Mouse (Mus musculus) ZHBTc4 (cell line): Measurements from ENCODE around the gene Lrrc28.
"Not testable (repeated sequence)": the region's sequence is repeated elsewhere in the genome, so short reads cannot be mapped to it uniquely, and the experiment has no call there.

Source experiments
- DNase-seq: peaks from one replicate; pipeline ENCODE4 v3.0.0-alpha.2; 2011; ENCODE audit warnings: low read depth, low spot score

Gene Lrrc28

DNA sequence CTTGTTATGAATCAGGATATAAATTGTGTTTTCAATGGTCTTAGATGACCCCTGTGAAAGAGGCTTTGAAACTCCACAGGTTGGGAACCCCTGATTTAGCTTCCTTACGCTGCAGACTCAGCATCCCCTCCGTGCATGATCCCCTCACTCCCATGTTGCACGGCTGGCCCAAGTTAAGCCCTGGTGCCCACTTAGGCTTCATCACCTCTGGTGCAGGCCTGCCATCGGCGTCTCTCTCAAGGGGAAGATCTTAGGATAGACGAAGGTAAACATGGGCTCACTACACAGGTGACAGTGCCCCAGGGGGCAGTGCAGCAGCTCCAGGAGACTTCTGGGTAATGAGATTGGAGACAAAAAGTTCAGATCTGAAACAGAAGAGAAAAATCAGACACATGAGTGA lies 115.7 kb downstream of the Lrrc28 start:
- no peak for DNase-seq

- DNase-seq = no peak
Measured at GRCm38 (mm10) chr7:67528821-67529221, 116.2 kb downstream of the Lrrc28 start.

GRCm38 (mm10) chr7:67528063-67528811 lies 116.8 kb downstream of the Lrrc28 start:
- DNase-seq = no peak

- DNase-seq = no peak
Measured at GRCm38 (mm10) chr7:67525886-67526580, 119.0 kb downstream of the Lrrc28 start.

GRCm38 (mm10) chr7:67524069-67524468 lies 121.0 kb downstream of the Lrrc28 start:
- not testable (repeated sequence) for DNase-seq

DNA sequence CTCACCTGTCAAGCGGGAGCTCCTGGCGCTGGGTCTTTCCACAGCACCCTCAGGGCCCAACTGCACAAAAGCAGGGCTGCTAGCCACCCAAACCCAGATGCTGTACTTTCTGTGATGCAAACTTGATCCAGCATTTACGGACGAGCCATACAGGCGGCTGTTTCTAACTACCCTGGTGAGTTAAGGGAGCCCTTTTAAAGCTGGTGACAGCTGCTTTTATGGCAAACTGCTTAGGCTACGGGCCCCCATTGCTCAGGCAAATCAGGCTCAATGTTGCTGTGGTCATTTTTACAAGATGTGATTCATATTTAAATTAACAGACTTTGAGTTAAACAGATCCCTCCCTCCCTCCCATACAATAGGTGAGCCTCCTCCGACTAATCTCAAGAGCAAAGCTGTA lies 121.7 kb downstream of the Lrrc28 start:
- no peak for DNase-seq

DNA sequence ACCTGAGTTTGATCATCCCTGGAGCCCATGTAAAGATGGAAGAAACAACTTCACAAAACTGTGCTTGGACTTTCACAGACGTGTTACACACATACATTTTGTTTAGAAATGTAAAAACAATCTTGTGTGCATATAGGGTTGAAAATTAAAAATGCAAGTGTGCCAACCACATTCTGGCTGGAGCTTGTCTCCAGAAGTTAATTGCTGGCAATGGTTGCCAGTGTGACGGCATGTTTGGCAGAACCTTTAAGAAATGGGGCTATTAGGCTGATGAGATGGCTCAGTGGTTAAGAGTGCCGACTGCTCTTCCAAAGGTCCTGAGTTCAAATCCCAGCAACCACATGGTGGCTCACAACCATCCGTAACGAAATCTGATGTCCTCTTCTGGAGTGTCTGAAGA lies 123.3 kb downstream of the Lrrc28 start:
- DNase-seq = not testable (repeated sequence)

- DNase-seq = no peak
Measured at GRCm38 (mm10) chr7:67520959-67521358, 124.1 kb downstream of the Lrrc28 start.

DNA sequence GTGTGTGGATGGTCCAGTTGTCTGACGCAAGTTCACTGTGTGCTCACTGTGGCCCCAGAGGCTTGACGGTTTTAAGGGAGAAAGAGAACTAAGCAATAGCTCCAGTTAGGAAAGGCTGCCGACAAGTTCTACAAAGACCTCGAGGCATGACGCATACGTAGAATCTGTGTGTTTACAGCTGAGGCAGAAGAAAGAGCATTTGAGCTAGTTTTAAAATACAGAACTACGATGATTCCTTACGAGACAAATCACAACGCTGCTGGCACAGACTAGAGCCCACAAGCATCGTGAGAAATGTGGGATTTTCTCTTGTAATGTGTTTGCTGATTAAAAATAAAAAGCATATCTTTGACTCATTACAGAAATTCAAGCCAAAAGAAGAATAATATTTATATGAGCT lies 125.1 kb downstream of the Lrrc28 start:
- no peak for DNase-seq

- no peak for DNase-seq
Measured at GRCm38 (mm10) chr7:67515621-67516020, 129.4 kb downstream of the Lrrc28 start.

- no peak for DNase-seq
Measured at GRCm38 (mm10) chr7:67514893-67515292, 130.2 kb downstream of the Lrrc28 start.

- no peak for DNase-seq
Measured at GRCm38 (mm10) chr7:67514380-67514779, 130.7 kb downstream of the Lrrc28 start.

DNA sequence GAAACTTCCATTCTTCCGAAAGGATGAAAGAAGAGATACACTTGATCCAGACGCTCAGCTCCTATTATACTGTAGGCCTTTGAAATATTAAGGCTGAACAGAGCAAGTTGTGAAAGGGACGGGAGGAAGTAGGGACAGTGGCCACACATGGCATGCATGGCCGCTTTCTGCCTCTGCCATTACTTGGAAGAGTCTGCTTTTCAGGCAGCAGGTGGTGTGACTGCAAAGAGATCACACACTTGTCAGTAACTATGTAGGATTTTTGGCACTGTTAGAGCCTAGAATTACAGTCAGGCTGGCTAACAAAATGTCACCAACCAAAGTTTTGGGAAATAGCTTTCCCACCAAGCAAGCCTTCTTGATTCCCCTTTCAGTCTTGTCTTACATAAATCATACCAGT lies 131.4 kb downstream of the Lrrc28 start:
- no peak for DNase-seq

GRCm38 (mm10) chr7:67511606-67512005 lies 133.5 kb downstream of the Lrrc28 start:
- no peak for DNase-seq

DNA sequence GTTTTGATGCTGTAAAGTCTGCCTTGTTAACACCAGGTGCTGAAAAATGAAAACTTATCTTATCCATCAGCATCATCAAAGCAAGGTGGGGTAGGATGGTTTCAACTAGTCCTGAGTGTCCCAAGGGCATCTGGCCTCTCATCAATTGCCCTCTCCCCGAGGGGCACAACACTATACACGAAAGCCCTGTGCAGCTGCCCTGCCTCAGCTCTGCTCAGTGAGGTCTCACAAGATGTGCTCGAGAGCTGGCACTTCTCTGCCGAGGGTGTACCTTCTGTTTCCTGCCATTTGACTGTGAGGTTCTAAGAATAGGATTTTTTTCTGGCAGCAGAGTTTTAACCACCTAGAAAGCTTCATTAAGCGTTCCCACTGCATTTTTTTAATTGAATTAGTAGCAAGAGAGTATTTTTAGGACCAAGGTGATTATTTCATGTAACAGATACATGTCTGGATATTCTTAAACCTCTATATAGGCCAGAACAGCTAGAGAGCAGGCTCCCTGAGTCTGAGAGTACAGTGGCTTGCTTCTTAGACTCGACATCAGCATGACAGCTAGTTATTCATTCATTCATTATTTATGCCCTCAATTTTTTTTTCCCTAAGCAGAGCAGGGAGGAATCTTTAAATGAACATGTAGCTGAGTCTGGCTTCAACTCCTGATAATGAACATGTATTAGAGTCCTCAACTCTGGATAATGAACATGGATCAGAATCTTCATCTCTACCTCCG lies 141.6 kb downstream of the Lrrc28 start:
- DNase-seq = no peak

DNA sequence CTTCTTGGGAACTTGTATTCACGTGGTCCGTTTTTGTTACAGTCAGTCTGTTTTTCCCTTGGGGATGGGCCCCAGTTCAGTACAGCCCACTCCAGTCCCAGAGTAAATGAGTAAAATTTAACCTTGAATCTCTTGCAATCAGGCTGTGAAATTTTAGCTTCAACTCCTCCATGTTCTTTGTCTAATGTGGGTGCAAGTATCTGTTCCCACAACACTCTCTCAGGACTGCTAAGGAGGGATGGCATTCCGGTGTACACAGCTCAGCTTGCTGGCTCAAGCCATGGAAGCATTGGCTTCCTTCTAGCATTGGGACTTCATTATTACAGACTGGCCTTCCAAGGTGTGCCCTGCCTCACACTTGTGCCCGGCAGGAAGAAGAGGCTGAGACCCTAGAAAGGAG lies 142.4 kb downstream of the Lrrc28 start:
- DNase-seq = no peak

DNA sequence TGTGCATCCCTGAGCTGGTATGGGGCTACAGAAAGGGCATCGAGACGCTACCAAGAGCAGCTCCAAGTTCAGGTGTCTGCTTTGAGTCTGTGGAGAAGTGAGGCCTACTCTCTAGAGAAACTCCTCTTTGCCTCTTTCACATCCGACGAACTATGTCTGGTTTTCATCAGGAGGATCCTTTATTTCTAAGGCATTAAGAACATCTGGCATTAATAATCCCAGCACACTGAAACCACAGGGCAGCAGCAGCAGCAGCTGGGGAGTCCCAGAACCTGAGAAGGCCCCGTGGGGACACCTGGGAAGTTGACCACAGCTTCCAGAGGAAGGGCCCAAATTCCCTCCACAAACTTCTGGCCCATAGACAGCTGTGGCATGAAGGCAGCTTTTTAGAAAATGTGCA lies 144.2 kb downstream of the Lrrc28 start:
- DNase-seq = no peak

DNA sequence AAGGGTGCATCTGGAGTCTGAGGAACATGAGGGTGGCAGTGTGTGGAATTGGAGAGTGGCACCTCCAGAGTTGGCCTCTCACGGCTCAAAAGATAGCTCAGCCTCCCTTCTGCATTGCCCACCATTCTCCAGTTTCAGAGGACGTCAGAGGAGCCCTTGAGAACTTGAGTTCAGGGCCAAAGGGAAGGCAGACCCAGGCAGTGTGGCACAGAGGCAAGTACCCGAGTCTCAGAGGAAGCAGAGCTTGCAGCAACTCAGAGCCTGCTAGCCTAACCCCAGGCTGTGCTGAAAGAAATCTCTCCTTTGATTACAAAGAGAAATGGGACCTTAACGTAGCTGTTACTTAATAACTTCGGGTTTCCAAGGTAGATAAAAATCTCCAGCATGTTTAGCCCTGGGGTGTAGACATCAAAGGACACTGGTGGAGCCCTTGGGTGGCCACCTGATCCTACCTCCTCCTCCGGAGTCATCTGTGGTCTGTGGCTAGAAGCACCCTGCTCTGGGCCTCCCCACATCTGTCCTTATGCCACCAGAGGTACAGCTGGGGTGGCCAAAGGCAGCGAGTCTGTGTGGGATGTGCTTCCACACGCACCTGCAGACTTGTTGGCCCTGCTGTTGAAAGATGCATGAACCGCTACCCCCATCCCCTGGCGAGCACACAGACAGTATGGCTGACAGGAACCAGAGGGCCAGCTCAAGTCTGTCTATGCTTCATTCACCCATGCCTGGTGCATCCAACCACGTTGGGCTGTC lies 144.8 kb downstream of the Lrrc28 start:
- no peak for DNase-seq

DNA sequence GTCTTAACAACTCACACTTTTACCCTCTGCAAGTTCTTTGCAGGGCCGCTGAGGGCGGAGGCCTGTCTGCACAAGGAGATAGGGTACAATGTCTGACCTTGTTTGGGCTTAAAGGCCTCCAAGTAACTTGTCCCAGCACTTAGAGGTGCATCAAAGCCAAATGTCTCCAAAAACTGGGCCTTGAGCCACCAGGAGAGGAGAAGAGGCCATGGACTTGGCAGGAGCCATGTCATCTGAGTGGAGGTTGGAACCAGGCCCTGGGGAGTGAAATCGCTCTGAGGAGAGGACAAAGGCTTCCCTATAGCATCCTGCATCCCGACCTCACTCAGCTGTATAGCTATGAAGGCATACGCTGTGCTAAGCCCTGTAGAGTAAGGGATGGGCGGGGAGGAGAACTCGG lies 145.6 kb downstream of the Lrrc28 start:
- DNase-seq = no peak

GRCm38 (mm10) chr7:67493795-67494687 lies 151.0 kb downstream of the Lrrc28 start:
- DNase-seq = no peak

GRCm38 (mm10) chr7:67487889-67488411 lies 157.1 kb downstream of the Lrrc28 start:
- DNase-seq = no peak
